Mouse (Mus musculus): Measurements from ENCODE around the gene Fgd3. TPM values are rescaled to one million over a fixed set of nuclear protein-coding genes. Genes with fewer than 3 reads are reported as not detected.
A peak's percentile ranks its signal among the peaks of the same experiment; 100 is the strongest.

Gene Fgd3
- polyA plus RNA-seq, 1 experiment from 2014 or later: 0.29 TPM

- Histone ChIP-seq H3K27ac (ENCODE audit: low read length) (no peak overlapping the region), H3K4me2 (ENCODE audit: low read depth, low read length) (no peak overlapping the region), H3K36me3 (ENCODE audit: control insufficient read depth, insufficient read depth) (no peaks in the 10 kb centered on the region), H3K4me3 (ENCODE audit: low read length) (no peak overlapping the region), H3K27me3 (ENCODE audit: control insufficient read depth, insufficient read depth, low read length) (no peaks in the 10 kb centered on the region), H3K4me1 (ENCODE audit: control insufficient read depth, insufficient read depth, low read length) (peaks cover 23% of the 10 kb centered on the region), H3K9me3 (replicated peaks; ENCODE audit: control insufficient read depth, low read length) (0 out of 2 replicates have a peak, but pooled peaks cover 3% of the 10 kb centered on the region), H3K9ac (ENCODE audit: low read length) (no peak overlapping the region)
- ATAC-seq (replicated peaks; ENCODE audit: extremely low read depth, insufficient read depth, low FRiP score): no peak
- 62% methylated on average over 3 of the region's 3 CpGs for WGBS
Observed at GRCm38 (mm10) chr13:49218651-49219050, 101.5 kb downstream of the Fgd3 start.

DNA sequence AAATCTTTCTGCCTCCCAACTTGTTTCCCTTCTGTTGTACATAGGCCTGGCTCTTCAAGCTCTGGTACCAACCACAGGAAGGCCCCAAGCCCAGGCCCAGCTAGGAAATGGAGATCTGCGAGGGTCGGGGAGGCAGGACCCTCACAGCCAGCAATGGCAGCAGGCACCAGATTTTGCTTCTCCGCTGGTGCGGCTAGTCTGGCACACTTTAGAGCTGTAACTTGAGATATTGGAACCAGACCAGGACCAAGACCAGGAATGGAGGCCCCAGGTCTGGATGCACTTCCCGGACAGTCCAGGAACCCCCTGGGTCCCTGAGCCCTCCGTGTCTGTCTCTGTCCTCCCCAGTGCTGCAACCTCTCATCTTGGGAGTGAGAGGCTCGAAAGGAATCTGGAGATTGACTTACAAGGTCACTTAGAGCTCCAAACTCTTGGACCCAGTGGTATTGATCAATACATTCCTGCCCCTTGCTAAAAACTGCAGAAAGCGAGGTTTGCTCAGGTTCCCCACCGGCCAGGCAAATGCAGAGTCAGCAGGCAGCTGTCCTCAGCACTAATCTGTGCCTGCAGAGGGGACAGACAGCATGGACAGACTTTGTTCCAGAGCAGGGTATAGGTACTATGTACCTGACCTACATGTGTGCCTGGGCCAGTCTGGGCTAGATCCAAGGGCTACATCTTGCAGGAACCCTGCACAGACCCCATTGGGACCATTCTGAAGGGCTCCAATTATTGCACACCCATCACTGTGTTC lies 103.1 kb downstream of the Fgd3 start:
- Histone ChIP-seq H3K4me2 (ENCODE audit: low read depth, low read length) (peak overlapping the region; percentile 76), H3K36me3 (ENCODE audit: control insufficient read depth, insufficient read depth) (no peaks in the 10 kb centered on the region), H3K9ac (ENCODE audit: low read length) (peak overlapping the region; percentile 95), H3K9me3 (replicated peaks; ENCODE audit: control insufficient read depth, low read length) (0 out of 2 replicates have a peak, but pooled peaks cover 3% of the 10 kb centered on the region), H3K27me3 (ENCODE audit: control insufficient read depth, insufficient read depth, low read length) (no peaks in the 10 kb centered on the region), H3K27ac (ENCODE audit: low read length) (peak overlapping the region; percentile 95; the same call in 1 of the 2 replicates), H3K4me3 (ENCODE audit: low read length) (no peak overlapping the region), H3K4me1 (ENCODE audit: control insufficient read depth, insufficient read depth, low read length) (peaks cover 35% of the 10 kb centered on the region)
- WGBS: 55% methylated on average over 9 of the region's 9 CpGs
- no peak for ATAC-seq (replicated peaks; ENCODE audit: extremely low read depth, insufficient read depth, low FRiP score)

- H3K9ac ChIP-seq (ENCODE audit: low read length): peak overlapping the region; percentile 95
- WGBS: 5% methylated on average over 17 of the region's 17 CpGs
- 0 out of 2 replicates have a peak, but pooled peaks cover 2% of the 10 kb centered on the region for H3K9me3 ChIP-seq (replicated peaks; ENCODE audit: control insufficient read depth, low read length)
- peak overlapping the region; percentile 76 for H3K4me2 ChIP-seq (ENCODE audit: low read depth, low read length)
- no peaks in the 10 kb centered on the region for H3K36me3 ChIP-seq (ENCODE audit: control insufficient read depth, insufficient read depth)
- peak overlapping the region; percentile 95 for H3K27ac ChIP-seq (ENCODE audit: low read length)
- peaks cover 42% of the 10 kb centered on the region for H3K4me1 ChIP-seq (ENCODE audit: control insufficient read depth, insufficient read depth, low read length)
- ATAC-seq (replicated peaks; ENCODE audit: extremely low read depth, insufficient read depth, low FRiP score): no peak
- no peaks in the 10 kb centered on the region for H3K27me3 ChIP-seq (ENCODE audit: control insufficient read depth, insufficient read depth, low read length)
- H3K4me3 ChIP-seq (ENCODE audit: low read length): peak overlapping the region; percentile 86
Observed at GRCm38 (mm10) chr13:49216220-49216552, 103.9 kb downstream of the Fgd3 start.

- H3K4me1 ChIP-seq (ENCODE audit: control insufficient read depth, insufficient read depth, low read length): peaks cover 43% of the 10 kb centered on the region
- ATAC-seq (replicated peaks; ENCODE audit: extremely low read depth, insufficient read depth, low FRiP score): peak; percentile 92
- H3K4me2 ChIP-seq (ENCODE audit: low read depth, low read length): peak within 1 kb of the TSS; percentile 76
- H3K4me3 ChIP-seq (ENCODE audit: low read length): peak within 1 kb of the TSS; percentile 86
- no peaks in the 10 kb centered on the region for H3K27me3 ChIP-seq (ENCODE audit: control insufficient read depth, insufficient read depth, low read length)
- H3K27ac ChIP-seq (ENCODE audit: low read length): peak within 1 kb of the TSS; percentile 95
- no peaks in the 10 kb centered on the region for H3K36me3 ChIP-seq (ENCODE audit: control insufficient read depth, insufficient read depth)
- peak within 1 kb of the TSS; percentile 95 for H3K9ac ChIP-seq (ENCODE audit: low read length)
- under 1% methylated on average over 78 of the region's 78 CpGs for WGBS
- H3K9me3 ChIP-seq (replicated peaks; ENCODE audit: control insufficient read depth, low read length): no peaks in the 10 kb centered on the region
Observed at GRCm38 (mm10) chr13:49215504-49216219, 104.4 kb downstream of the Fgd3 start, which contains the start of gene Card19. Gene Card19, minus strand, starts transcription at chr13:49216037.

DNA sequence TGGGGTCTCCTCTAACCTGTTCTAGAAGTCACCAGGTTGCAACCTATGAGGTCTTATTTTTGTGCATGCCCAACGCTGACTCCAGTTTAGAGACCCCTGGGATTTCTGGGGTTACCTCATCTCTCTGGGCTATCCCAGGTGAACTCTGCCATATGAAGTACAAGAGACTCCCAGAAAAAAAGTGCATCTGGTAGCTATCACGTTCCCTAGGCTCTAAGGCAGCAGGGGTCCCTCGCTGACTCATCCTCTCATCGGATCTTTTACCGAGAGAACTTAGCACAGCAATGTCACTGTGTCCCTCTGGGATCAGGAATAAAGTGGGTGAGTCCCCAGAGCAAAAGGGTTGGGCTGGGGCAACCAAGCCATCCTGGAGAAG lies 105.0 kb downstream of the Fgd3 start:
- no peaks in the 10 kb centered on the region for H3K36me3 ChIP-seq (ENCODE audit: control insufficient read depth, insufficient read depth)
- peaks cover 44% of the 10 kb centered on the region for H3K4me1 ChIP-seq (ENCODE audit: control insufficient read depth, insufficient read depth, low read length)
- H3K27me3 ChIP-seq (ENCODE audit: control insufficient read depth, insufficient read depth, low read length): no peaks in the 10 kb centered on the region
- H3K4me3 ChIP-seq (ENCODE audit: low read length): peak overlapping the region; percentile 86
- peak overlapping the region; percentile 95 for H3K27ac ChIP-seq (ENCODE audit: low read length)
- WGBS: 8% methylated on average over 5 of the region's 5 CpGs
- H3K9ac ChIP-seq (ENCODE audit: low read length): peak overlapping the region; percentile 95
- peak overlapping the region; percentile 76 for H3K4me2 ChIP-seq (ENCODE audit: low read depth, low read length)
- no peak for ATAC-seq (replicated peaks; ENCODE audit: extremely low read depth, insufficient read depth, low FRiP score)
- no peaks in the 10 kb centered on the region for H3K9me3 ChIP-seq (replicated peaks; ENCODE audit: control insufficient read depth, low read length)

- Histone ChIP-seq H3K36me3 (ENCODE audit: control insufficient read depth, insufficient read depth) (no peaks in the 10 kb centered on the region), H3K9ac (ENCODE audit: low read length) (peak overlapping the region; percentile 95), H3K4me2 (ENCODE audit: low read depth, low read length) (peak overlapping the region; percentile 76), H3K4me1 (ENCODE audit: control insufficient read depth, insufficient read depth, low read length) (peaks cover 46% of the 10 kb centered on the region), H3K4me3 (ENCODE audit: low read length) (peak overlapping the region; percentile 86), H3K27ac (ENCODE audit: low read length) (0 out of 2 replicates have a peak overlapping the region, but pooled peaks have one; percentile 21), H3K27me3 (ENCODE audit: control insufficient read depth, insufficient read depth, low read length) (no peaks in the 10 kb centered on the region), H3K9me3 (replicated peaks; ENCODE audit: control insufficient read depth, low read length) (no peaks in the 10 kb centered on the region)
- 76% methylated on average over 3 of the region's 3 CpGs for WGBS
- ATAC-seq (replicated peaks; ENCODE audit: extremely low read depth, insufficient read depth, low FRiP score): no peak
Observed at GRCm38 (mm10) chr13:49214454-49214853, 105.7 kb downstream of the Fgd3 start.

- Histone ChIP-seq H3K4me1 (ENCODE audit: control insufficient read depth, insufficient read depth, low read length) (peaks cover 46% of the 10 kb centered on the region), H3K9ac (ENCODE audit: low read length) (peak overlapping the region; percentile 21; the same call in 1 of the 2 replicates), H3K9me3 (replicated peaks; ENCODE audit: control insufficient read depth, low read length) (no peaks in the 10 kb centered on the region), H3K27ac (ENCODE audit: low read length) (0 out of 2 replicates have a peak overlapping the region, but pooled peaks have one; percentile 2), H3K36me3 (ENCODE audit: control insufficient read depth, insufficient read depth) (no peaks in the 10 kb centered on the region), H3K4me3 (ENCODE audit: low read length) (0 out of 2 replicates have a peak overlapping the region, but pooled peaks have one; percentile 11), H3K4me2 (ENCODE audit: low read depth, low read length) (peak overlapping the region; percentile 76), H3K27me3 (ENCODE audit: control insufficient read depth, insufficient read depth, low read length) (no peaks in the 10 kb centered on the region)
- ATAC-seq (replicated peaks; ENCODE audit: extremely low read depth, insufficient read depth, low FRiP score): no peak
- 40% methylated on average over 4 of the region's 4 CpGs for WGBS
Observed at GRCm38 (mm10) chr13:49213531-49213932, 106.6 kb downstream of the Fgd3 start.

DNA sequence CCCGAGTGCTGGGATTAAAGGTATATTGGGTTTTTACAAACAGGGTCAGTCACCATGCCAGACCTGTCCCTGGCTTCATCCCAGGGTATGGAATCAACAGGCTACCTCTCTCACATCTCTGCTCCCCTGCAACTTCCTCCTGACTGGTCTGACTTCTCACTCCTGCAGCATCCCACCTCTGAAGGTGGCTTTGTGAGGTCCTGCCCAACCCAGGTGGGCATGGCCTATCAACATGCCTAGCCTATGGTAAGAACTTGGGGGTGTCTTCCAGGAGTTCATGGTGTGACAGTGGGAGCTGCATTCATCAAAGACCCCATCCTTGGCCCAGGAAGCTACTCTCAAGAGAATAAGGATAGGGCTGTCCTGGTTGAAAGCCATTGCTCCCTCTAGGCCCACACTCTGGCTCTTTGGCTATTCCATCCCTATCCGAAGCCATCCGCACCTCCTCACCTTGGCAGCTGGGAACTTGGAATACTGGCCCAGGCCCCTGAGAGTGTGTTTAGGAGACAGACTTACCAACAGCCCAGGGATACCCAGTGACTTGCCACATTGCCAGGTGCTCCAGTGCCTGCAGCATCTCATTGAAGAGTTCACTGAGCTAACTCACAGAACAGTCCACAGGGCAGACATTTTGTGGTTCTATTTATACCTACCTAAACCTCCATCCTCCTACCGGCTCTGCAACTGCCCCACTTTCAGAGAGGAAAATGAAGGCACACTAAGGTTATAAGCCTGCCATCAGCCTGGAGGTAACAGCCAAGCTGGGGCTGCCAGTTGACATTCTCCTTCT lies 107.2 kb downstream of the Fgd3 start:
- Histone ChIP-seq H3K9ac (ENCODE audit: low read length) (no peak overlapping the region), H3K36me3 (ENCODE audit: control insufficient read depth, insufficient read depth) (peaks cover 1% of the 10 kb centered on the region; the same call in 1 of the 2 replicates), H3K27ac (ENCODE audit: low read length) (no peak overlapping the region), H3K4me2 (ENCODE audit: low read depth, low read length) (peak overlapping the region; percentile 76; the same call in 1 of the 2 replicates), H3K4me1 (ENCODE audit: control insufficient read depth, insufficient read depth, low read length) (peaks cover 46% of the 10 kb centered on the region), H3K9me3 (replicated peaks; ENCODE audit: control insufficient read depth, low read length) (no peaks in the 10 kb centered on the region), H3K4me3 (ENCODE audit: low read length) (no peak overlapping the region), H3K27me3 (ENCODE audit: control insufficient read depth, insufficient read depth, low read length) (no peaks in the 10 kb centered on the region)
- ATAC-seq (replicated peaks; ENCODE audit: extremely low read depth, insufficient read depth, low FRiP score): no peak
- 82% methylated on average over 4 of the region's 4 CpGs for WGBS

Measured in heart, embryonic 16.5 days (tissue).